Mouse (Mus musculus) CD8-positive naive resting alpha-beta T cell, adult 2 months (primary cell): ENCODE results near the gene Syvn1.
A peak's percentile ranks its signal among the peaks of the same experiment; 100 is the strongest.

Source experiments
- DNase-seq, 2 experiments: peaks; one replicate each; pipeline ENCODE4 v3.0.0; 2022; ENCODE audit warnings: low read depth in 2 of 2, low spot score in 2 of 2

Syvn1 gene

DNA sequence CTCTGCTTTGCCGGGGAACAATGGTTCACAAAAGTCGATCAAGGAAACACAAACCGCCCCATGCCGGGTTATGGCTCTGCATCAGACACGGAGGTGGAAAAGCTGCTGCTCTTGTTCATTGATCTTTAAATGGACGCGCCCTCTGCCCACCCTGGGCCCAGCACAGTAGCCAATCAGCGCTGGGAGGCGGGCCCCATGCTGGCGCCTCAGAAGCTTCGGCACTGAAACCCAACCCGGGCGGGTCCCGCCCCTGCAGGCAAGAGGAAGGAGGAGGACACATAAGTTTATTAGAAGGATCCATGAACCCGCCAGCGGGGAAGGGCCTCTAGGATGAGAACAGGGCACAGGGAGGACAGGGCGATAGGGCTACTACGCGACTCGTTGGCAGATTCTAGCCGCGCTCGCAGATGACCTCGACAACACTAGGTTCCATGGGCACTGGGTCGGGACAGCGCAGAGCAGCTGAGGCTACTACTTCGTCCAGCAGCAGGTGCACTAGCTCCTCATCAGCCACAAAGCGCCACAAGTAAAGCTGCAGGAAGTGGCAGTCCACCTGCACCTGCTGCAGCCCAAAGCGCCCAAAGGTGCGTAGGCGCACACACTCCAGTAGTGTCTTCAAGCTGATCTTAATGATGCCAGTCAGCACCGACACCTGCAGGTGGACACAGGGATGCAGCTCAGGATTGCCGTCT lies 21.5 kb downstream of the Syvn1 start, which contains the start of gene Tm7sf2:
Gene Tm7sf2 (minus strand): TSS at position 650 of the 692 bp plus-strand sequence.
- peak; percentile 84 to 85 for DNase-seq

DNA sequence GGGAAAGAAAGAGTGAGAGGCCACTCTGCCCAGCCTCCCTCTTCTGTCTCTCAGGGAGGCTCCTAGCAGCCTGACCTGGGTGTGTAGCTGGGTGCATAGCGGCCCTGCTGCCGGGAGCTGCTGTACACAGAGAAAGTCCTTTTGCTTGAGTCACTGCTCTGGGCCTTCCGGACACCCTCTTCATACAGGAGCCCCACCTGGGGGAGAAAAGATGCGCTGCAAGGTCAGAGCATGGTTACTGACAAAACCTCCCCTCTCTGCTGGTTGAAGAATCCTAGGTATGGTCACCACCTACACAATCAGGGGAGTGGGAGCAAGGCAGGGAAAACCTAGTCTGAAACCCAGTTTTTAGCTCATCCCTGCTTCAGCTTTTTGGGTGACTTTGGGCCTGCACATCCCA lies 22.6 kb downstream of the Syvn1 start:
- DNase-seq = peak in 1 of 2 experiments; percentile 19

DNA sequence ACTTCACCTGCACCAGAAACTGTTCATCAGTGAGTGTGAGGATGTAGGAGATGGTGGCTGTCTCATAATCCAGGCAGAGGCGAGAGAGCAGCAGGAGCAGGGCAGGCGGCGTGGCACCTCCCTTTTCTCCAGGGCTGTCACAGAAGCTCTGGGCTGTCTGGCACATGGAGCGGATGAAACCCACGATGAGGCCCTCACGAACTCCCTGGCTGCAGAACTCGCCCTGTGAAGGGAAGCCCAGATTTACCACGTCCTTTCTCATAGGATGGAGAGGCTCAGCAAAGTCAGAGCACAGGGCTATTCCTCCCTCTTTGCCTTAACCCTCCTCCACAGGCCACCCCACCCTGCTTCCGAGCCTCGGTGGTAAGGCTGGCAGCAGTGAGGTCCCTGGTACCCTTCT lies 23.5 kb downstream of the Syvn1 start:
- no peak for DNase-seq

- DNase-seq = no peak
Observed at GRCm38 (mm10) chr19:6070571-6071250, 24.3 kb downstream of the Syvn1 start.

GRCm38 (mm10) chr19:6071261-6071660 lies 24.9 kb downstream of the Syvn1 start:
- DNase-seq = no peak

GRCm38 (mm10) chr19:6073889-6074288 lies 27.5 kb downstream of the Syvn1 start:
- no peak for DNase-seq

- peak; percentile 78 to 85 for DNase-seq
Observed at GRCm38 (mm10) chr19:6076564-6077393, 30.4 kb downstream of the Syvn1 start, which contains the start of gene Vps51. Gene Vps51, minus strand, starts transcription at chr19:6077231.

GRCm38 (mm10) chr19:6079983-6080480 lies 33.7 kb downstream of the Syvn1 start, which contains the start of gene Tmem262:
Gene Tmem262, plus strand, starts transcription at chr19:6080033.
- no peak for DNase-seq

DNA sequence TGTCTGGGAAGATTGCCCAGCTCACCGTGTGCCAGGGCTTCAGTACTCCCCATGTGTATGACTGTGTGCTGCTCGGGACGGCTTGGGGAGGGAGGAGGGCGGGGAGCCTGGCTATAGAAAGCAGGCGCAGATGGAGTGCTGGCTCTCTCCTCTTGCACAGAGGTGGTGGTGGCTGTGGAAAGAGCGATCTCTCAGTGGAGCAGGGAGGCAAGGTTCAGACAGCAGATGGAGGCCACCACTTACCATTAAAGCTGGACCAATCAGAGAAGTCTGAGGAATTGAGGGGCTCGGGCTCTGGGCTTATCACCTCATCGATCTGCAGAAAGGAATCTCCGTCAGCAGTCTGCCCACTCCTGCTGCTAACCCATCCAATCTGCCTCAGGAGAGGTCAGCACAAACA lies 35.8 kb downstream of the Syvn1 start, which contains the start of gene Gm28374:
Gene Gm28374 (minus strand): TSS at position 101 of the 400 bp plus-strand sequence.
- no peak for DNase-seq

- DNase-seq = peak; percentile 94 to 95
Observed at GRCm38 (mm10) chr19:6084478-6085248, 38.3 kb downstream of the Syvn1 start, which contains the start of the genes Zfpl1 and Cdca5. Gene Zfpl1, minus strand, starts transcription at chr19:6084956. Gene Cdca5, plus strand, starts transcription at chr19:6084983.

DNA sequence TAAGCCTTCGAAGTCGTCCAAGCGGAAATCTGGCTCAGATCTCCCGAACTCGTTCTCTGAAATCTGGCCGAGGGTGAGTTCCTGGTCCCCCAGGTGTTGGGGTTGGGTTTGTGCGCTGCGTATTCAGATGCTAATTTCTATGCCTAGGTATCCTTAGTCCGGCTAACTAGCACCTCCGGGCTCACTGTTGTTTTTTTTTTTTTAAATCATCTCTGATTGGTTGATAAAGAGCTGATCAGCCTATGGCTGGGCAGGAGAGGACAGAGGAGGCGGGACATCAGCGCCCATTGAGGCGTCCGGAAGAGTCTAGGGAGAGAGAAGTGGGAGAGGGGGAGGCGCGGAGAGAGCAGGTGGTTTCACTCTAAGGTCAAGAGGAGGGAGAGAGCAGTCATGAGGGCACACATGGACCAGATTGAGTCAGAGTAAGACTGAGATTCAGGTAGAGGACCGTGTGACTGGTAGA lies 39.1 kb downstream of the Syvn1 start:
- peak in 1 of 2 experiments; percentile 40 for DNase-seq

DNA sequence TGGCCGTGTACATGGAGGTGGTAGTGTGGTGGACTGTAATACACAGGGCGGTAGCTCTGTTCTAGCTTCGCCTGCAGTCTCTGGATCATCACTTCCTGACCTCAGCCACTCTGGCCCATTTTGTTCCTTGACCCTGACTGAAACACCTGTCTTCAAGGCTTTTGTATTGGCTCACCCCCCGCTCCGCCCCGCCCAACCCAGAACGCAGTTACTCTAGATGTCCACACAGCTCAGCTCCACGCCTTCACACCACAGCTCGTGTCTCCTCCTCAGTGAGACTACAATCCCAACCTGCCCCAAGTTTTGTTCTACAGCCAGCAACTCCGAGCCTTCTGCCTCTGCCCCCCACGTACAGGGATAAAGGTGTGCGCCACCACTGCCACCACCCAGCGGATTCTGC lies 42.5 kb downstream of the Syvn1 start:
- no peak for DNase-seq

DNA sequence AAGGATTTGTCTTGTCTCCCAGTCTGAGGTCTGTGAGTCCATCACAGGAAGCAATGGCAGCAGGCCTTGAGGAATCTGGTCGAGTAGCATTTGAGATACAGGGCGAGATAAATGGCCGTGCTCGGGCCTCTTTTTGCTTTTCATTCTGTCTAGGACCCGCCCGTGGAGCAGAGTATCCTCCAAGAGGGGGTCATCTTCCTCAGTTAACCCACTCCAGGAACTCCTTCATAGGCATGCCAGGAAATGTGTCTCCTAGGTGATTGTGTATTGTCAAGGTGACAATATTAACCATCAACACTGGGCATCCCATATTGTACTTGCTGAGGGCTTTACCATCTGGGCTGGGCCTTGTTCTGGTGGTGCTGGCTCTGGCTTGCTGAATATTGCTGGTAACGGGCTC lies 47.7 kb downstream of the Syvn1 start, which contains the start of gene AC131692.1:
Gene AC131692.1 (plus strand): TSS at position 301 of the 400 bp plus-strand sequence.
- no peak for DNase-seq

- no peak for DNase-seq
Observed at GRCm38 (mm10) chr19:6097847-6098246, 51.5 kb downstream of the Syvn1 start.

DNA sequence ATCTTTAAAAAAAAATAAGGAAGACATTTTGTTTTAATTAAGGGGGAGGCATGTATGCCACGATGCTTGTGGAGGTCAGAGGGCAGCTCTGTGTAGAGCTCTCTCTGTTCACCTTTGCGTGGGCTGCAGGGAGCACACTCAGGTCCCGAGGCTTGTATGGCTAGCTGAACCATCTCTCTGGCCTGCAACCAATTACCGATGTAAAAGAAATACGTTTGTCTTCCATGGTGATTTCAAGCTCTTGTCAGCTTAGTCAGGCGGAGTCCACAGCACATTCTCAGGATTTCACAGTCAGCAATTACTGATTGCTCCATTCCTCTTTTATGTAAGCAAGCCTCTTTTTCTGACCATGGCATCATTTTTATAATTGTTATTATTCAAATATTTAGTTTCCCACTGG lies 54.8 kb downstream of the Syvn1 start:
- DNase-seq = no peak

DNA sequence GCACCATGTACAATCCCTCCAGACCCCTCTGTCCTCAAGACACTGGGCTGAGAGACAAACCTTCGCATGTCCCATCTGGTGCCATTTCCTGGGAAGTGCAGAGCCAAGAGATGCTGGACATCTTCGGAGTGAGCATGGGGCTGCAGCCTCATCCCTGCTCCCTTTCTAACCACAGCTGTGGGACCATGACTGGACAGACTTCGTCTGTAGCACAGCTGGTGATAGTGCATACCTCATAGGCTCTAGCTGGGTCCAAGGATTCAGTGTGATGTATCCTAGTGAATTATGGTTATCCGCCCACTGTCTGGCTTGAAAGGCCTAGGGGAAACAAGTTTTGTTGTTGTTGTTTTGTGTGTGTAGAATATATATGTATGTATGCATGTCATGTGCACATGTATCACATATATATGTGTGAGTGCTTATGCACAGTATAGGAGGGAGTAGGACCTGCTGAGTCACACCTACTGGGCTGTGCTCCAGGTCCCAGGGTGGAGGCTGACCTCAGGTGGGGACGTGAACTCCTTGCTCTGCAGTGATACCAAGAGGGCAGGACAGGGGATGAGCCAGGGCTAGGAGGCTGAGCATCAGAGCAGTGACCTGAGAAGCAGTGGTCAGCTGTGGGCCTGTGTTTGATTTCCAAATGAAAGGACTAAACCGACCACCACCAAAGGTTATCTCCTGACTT lies 55.9 kb downstream of the Syvn1 start:
- no peak for DNase-seq
